Mouse (Mus musculus): ENCODE results near the gene Cd34. TPM values are rescaled to one million over a fixed set of nuclear protein-coding genes. Genes with fewer than 3 reads are reported as not detected.

Cd34 gene
- 177 and 202 TPM in 2 replicates for total RNA-seq (2015)
- total RNA-seq (2017), result 240 and 266 TPM in 2 replicates

DNA sequence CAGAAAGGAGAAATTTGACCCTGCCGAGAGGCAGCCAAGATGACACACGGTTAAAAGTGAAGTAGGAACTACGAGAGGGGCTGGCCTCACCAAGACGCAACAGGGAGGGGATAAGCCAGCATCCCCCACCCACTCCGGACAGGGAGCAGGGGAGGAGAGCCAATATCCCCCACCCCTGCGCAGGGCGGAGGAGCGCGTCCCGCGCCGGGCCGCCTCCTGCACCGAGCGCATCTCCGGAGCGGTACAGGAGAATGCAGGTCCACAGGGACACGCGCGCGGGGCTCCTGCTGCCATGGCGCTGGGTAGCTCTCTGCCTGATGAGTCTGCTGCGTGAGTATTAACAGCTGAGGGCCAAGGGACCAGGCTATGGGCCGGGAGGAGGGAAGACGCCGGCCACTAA lies at the start of gene Cd34:
Gene Cd34 (plus strand): TSS at position 105 of the 400 bp plus-strand sequence.
- peak; percentile 72 for ATAC-seq (replicated peaks; ENCODE audit: poor library complexity)

DNA sequence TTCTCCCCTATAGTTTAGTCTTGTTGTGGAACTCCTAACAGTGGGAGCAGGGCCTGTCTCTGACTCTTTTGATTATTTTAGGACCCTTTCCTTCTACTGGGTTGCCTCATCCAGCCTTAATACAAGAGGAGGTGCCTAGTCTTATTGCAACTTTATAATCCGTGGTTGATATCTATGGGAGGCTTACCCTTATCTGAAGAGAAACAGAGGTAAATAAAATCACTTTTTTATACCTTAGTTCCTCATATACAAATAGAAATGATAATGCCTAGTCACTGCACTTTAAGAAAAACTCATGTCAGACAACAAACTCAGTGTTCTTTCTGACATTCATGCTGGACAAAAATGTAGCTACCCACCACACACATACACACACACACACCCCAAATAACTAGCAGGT lies 44.1 kb upstream of the Cd34 start:
- no peak for ATAC-seq (replicated peaks; ENCODE audit: poor library complexity)

DNA sequence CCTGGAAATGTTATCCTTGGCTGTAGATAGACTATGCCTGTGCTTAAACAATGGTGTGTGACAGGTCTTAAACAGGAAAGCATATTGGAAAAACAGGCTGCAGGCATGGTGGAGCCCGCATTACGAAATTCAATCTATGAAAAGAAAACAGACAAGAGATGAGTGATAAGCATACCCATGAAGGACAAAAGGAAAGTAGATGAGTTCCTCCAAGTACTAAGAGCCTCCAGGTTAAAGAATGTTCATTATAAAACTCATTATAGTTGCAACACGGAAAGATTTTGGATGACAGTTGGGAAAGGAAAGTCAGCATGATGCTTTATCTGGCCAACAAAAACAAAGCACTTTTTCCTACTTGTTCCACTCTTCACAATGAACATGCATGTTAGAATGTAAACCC lies 43.3 kb upstream of the Cd34 start:
- ATAC-seq (replicated peaks; ENCODE audit: poor library complexity), result no peak

DNA sequence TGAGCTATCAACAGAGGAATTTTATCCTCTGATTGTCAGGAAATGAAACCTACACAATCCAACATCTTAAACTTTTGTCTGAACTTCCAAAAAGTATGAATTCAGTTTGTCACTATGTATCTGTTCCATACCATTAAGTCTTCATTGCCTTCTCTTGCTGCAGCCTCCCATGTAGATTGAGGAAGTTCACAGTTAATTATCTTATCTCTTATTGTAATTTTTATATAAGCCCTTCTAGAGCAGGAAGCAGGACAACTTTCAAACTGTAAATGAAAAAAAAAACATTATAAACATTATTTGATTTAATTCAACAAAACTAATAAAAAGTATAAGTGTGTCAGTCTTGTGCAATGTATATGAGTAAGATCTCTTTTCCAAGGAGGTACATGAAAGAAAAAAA lies 37.5 kb upstream of the Cd34 start:
- ATAC-seq (replicated peaks; ENCODE audit: poor library complexity), result no peak

DNA sequence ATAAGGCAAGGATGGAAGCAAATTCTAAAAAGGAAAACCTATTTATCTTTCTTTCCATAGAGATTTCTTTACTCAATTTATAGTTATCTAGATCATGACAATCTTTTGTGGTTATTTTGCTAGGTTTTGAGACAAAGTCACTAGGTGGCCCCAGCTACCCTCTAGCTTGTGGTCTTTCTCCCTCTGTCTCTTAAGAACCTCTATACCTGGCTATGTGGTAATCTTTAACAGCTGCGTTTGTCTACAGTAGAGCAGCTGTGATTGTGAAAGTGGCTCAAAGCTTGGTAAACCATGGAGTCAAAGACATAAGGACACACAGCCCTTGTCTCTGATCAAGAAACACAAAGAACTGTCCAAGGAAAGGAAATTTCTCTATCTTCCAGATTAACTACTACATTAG lies 36.8 kb upstream of the Cd34 start:
- peak; percentile 80 for ATAC-seq (replicated peaks; ENCODE audit: poor library complexity)

DNA sequence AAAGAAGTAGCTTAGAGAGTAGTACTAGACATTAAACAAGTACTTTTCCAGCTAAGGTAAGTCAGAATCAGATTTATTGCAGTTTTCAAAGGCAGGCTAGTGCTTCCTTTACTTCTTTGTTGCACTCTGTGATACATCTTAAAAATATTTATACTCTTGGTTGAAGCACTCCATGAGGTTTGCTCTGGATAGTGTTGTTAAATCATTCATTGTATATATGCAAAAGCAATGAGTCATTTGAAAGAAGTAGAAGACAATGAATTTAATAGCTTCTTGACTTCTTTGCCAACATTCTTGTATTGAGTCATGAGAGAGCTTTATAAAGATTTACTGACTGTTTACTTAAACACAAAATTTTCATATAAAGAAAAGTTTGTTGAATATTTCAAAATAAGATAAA lies 29.7 kb upstream of the Cd34 start:
- ATAC-seq (replicated peaks; ENCODE audit: poor library complexity), result no peak

DNA sequence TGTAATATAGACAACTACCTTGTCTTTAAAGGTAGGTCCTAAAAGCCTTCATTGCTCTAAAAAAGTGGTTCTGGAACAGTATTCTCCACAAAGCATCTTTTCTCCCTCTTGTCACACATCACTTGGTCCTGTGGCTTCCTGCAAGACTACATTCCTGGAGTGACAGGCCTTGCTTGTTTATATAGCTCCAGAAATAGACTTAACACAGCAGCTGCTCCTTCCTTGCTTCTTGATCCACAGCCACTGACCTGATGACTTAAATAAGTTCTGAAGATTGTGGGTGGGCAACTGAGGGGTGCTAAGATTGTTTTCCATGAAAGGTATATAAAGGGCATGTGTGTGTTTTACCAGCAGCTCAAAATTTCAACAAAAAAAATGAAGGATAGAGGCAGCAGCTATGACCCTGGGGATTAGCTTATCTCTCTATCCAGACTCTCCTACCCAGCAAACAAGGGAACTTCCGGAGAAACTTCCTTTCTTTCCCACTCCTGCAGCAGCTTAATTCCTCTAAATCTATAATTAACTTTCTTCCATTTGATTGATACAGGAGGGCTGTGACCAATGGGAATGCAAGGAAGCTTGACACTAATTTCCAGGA lies 12.8 kb upstream of the Cd34 start:
- ATAC-seq (replicated peaks; ENCODE audit: poor library complexity), result no peak

DNA sequence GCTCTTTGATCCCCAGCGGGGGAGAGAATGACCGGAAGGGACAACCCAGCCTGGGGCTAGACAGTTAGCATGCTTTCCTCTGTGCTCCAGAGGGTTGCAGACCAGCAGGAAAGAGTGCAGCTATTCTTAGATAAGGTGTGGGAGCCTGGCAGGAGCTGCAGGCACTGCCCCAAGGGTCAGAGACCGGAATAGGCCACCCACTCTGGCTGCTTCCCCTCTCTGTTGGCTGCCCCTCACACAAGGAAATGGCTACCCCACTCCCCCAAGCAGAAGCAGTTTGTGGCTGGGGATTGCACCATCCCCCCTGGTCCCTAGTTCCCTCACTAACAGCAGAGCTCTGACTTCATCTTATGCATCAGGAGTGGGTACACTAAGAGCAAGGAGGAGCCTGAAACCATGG lies 10.7 kb upstream of the Cd34 start:
- peak; percentile 96 for ATAC-seq (replicated peaks; ENCODE audit: poor library complexity)

DNA sequence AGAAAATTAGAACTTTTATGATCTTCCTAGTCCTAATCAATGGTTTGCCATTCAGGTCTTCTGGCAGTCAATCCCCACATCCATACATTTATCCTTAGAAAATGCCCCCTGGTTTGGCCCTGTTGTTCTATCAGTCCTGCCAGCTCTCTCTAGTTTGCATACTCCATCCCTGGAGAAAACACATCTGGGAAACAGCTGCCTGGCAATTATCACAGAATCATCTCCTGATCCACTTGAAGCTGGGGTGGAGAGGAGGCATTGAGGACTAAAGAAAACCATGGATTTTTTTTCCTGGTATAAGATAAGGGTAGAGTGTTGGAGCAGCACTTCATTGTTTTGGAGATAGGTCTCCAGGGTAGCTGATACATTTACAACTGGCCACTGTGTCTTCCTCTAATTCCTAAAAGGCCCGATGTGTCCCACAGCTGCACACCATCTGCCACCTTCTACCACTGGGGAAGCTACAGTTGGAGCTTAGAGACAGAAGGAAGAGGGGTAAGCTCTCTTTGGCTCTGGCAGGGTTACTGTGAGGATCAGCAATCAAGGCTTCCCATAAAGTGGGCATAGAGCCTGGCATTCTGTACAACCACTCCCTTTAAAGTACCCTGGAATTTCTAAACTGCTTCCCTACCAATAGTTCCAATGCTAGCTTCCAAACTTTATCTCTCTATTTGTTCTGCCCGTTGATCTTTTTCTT lies 9.2 kb upstream of the Cd34 start:
- peak; percentile 18 for ATAC-seq (replicated peaks; ENCODE audit: poor library complexity)

DNA sequence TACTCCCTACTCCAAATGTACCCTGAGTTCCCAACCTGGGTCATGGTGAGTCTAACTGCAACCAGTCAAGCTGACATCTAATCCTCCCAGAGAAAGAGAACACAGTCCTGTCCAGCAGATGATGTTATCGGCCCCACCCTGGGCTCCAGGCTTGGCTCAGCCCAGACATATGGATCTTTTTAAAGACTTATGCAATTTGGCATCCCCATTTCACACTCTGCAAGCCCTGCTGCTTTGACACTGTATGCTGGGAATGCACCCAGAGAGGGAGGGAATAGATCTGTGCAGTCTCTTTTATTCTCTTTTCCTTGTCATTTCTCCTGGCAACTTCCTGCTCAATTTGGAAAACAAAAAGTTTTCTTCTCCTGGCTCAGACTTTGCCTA lies 8.7 kb upstream of the Cd34 start:
- ATAC-seq (replicated peaks; ENCODE audit: poor library complexity), result no peak

DNA sequence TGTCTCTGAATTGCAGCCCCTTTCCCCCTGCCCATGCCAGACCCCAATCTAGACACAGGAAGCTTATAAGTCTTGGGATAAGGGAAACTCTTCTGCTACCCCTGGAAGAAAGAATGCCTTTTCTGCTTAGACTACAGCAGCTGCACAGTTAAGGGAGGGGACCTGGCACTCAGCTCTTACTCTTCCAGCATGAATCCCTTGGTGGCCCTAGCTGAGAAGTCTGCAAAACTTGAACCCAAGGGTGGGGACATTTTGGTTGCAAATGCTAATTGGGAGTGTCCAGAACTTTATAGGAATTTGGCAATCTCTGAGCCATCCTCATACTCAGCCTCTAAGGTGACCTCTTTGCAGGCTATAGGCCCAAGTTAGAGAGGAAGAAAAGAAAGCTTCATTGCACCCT lies 7.9 kb upstream of the Cd34 start:
- ATAC-seq (replicated peaks; ENCODE audit: poor library complexity), result no peak

DNA sequence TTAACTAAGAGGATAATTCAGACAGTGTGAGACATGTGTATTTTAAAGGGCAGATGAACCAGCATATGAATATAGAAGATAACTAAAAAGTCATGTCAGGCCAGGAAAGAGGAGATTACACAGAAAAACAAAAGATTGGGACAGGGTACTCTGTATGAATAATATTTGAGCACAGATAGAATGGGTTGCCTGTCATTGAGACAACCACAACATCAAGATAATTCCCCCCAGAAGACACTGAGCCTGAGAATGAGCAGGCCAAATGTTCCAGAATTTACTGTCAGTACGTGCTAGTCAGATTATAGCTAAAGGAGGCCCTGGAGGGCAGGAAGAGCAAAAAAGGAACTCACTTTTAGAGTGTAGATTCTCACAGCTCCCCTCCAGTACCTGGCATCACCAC lies 3.3 kb upstream of the Cd34 start:
- ATAC-seq (replicated peaks; ENCODE audit: poor library complexity), result peak; percentile 52

DNA sequence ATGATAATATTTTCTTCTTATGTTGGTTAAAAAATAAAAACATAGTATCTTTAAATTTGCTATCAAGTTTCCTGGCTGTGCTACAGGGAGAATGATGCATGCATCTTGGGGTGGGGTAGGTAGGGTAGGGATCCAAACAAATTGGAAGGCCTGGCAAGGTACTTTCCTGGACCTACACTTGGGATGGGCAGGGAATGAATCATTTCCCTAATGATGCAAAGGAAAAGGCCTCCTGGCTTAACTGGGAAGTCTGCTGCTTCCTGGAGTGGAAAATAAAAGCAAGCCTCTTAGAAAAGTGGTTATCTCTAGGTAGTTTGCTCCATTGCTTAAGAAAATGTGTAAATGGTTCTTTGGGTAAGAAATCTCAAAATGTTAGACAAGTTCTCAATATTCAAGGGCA lies 2.9 kb downstream of the Cd34 start:
- ATAC-seq (replicated peaks; ENCODE audit: poor library complexity), result no peak

DNA sequence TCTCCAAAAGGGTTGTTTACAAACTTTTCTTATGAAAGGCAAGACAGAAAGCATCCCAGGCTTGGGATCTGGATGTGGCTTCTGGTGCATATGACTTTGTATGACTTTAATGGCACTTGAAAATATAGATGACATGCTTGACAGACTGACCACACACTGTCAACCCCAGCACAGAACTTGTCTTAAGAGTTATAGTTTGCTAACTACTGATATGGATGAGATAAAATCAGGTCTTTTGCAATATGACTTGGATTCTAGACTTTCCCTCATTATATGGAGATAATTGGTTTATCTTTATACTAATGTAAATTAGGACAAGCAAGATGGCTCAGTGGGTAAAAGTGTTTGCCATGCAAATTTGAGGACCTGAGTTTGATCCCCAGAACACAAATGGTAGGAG lies 4.3 kb downstream of the Cd34 start:
- ATAC-seq (replicated peaks; ENCODE audit: poor library complexity), result no peak

DNA sequence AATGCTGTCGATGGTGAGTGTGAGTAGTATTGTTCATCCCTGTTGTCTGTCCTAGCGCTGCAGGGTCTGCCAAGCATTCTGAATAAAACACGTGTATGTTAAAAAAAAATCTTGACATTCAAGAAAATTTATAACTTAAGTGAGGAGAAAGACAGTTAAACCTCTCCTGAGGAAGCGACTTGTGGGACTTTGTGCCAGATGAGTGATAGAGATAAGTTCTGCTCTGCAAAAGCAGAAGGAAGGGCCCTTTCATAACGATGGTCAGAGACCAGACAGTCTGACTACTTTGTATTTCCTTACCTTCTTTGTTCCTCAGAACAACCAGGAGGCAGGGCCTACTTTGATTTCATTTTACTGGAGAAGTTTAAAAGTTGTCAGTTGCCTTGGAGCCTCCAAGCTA lies 4.9 kb downstream of the Cd34 start:
- peak; percentile 70 for ATAC-seq (replicated peaks; ENCODE audit: poor library complexity)

DNA sequence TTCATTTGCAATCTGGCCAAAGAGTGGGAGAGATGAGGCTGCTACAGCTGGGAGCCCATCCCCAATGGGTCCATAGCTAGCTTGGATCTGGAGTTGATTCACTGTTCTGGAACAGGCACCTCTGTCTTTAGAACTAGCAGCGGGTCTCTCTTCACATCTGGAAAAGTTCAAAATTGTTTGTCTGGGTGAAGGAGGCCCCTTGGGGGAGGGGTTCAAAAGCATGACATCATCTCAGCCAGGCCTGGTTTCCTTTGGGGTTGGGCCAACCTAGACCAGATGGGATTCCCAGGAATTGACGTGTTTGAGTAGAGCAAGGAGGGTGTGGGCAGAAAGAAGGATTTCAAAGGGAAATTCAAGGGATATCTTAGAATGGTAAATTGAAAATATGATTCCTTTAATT lies 6.8 kb downstream of the Cd34 start:
- ATAC-seq (replicated peaks; ENCODE audit: poor library complexity), result no peak

DNA sequence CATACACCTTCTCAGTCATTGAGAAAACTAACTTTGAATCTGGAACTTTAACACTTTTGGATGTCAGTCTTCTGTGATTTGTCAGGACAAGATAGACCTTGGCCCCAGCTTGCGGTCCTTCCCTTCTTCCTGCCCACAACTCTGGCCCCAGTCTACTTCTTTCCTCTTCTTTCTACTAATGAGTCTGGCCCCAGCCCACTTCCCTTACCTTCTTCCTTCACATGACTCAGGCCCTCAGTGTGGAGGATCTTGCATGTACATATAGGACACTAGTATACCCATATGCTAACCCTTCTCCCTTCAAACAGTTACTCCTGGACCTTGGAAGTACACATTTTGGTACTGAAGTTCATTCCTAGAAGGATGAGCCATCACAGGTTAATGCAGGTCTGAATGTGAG lies 7.8 kb downstream of the Cd34 start:
- peak; percentile 65 for ATAC-seq (replicated peaks; ENCODE audit: poor library complexity)

DNA sequence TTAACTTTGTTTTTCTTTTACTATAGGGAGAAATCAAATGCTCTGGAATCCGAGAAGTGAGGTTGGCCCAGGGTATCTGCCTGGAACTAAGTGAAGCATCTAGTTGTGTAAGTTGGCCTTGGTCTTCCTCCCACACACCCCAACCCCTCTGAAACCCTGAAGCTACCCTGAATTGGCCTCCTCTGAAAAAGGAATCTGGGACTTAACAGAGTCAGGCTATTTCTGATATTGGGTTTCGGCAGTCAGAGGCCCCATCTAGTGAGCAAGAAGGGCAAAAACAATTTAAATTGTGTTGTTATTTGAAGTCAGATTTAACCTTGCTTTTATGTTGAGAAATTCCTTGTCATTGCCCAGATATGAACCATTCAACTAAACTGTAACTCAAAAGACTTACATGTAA lies 12.3 kb downstream of the Cd34 start:
- peak; percentile 45 for ATAC-seq (replicated peaks; ENCODE audit: poor library complexity)

DNA sequence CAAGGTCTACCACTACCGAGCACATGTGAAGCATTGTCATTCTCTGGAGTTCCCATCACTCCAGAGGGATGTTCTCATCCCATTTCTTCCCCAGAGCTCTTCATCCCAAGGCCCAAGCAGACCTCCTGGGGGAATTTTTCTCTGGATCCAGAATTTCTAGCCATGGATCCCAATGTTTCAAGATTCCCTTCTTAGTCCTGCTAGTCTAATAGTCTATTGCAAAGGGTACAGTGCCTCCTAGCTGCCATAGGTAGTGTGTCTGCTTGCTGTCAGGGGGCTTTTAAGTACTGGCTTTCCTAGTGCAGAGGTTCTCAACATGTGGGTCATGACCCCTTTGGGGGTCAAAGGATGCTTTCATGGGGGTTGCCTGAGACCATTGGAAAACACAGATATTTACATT lies 14.3 kb downstream of the Cd34 start:
- ATAC-seq (replicated peaks; ENCODE audit: poor library complexity), result 0 out of 2 replicates have a peak, but pooled peaks have one; percentile 40

DNA sequence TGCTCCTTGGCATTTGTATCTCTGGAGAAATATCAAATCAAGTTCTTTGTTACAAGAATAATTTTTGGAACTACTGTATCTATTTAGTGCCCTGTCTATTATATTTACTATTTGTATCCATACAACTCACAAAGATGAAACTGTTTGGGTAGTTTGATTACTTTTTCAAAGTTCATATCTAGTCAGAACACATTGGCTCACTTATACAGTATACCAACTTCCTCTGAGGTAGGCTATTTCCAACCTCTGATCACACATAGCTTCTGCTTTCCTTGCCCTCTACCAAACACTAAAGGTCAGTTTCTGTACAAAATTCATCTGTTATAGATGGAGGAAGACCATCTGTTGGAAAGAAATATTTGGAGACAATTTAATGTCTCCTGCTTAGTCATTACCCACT lies 16.1 kb downstream of the Cd34 start:
- peak; percentile 30 for ATAC-seq (replicated peaks; ENCODE audit: poor library complexity)

DNA sequence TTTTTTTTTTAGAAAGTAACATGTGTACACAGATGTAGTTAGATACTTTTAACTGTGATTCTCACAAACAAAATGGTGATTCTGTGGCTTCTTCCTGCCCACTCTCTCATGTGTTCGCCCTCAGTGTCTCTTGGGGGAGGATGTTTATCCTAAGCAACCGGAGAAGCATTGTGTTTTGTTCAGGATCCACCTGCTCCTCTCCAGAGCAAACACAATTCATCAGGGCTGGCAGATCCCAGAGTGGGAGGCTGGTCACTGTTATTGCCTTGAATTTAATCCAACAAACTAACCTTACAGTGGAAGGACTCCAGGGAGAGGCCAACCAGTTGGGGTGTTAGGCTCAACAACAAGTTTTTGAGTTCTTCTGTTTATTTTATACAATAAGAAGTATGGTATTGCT lies 17.1 kb downstream of the Cd34 start:
- ATAC-seq (replicated peaks; ENCODE audit: poor library complexity), result no peak

DNA sequence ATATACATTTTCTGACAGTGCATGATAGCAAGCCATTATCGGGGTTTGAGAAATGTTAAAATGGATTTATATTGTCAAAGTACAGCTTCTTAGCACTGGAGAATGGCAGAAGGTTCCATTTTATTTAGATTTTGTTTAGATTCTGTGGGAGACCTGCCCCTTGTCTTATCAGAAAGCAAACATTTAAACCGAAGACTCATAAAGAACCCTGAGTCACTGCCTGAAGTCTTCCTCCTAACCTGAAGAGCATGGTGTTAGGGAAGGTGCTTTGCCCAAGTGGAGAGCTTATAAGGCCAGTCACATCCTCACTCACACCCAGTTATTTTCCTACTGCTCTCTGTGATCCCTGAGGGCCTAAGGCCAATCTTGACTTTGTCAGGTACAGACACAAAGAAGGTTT lies 18.4 kb downstream of the Cd34 start:
- ATAC-seq (replicated peaks; ENCODE audit: poor library complexity), result peak; percentile 53

DNA sequence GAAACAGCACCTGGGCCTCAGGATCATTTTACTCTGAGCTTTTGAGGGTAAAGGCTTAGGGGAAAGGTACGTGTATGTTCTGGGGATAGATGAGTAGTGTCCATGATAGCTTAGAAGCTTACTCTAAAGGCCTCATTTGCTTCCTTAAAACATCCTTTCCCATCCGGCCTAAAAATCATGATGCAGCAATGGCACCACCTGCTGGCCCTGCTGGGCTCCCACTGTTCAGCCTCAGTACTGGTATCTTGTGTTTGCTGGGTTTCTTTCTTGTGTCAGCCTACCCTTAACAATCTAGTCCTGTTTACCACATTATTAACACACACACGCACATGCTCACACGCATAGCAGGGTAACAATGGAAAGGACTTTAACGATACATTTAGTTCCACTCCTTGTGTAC lies 23.6 kb downstream of the Cd34 start:
- ATAC-seq (replicated peaks; ENCODE audit: poor library complexity), result peak; percentile 96
